8 mouse cellular contexts compared by ENCODE assay signal in genomic region chr2:30772581-30773312, GRCm38 (mm10). TPM values are rescaled to one million over a fixed set of nuclear protein-coding genes. Genes with fewer than 3 reads are reported as not detected.
DNase-seq lines count a peak whose midpoint lies in the region; ATAC-seq and TF ChIP-seq lines count a peak whose summit lies in the region.

No protein-coding gene starts in this region.

- no peak for TF ChIP-seq CTCF in MEL (IDR thresholded peaks at IDR 0.05 in 2 of 3, conservative IDR thresholded peaks at IDR 0.05 in 1 of 3; ENCODE audit: control insufficient read depth in 1 of 3, insufficient read depth in 1 of 3, low read depth in 2 of 3, low read length in 3 of 3, poor library complexity in 1 of 3, severe bottlenecking in 1 of 3)

- no peaks in the 10 kb centered on the region for H3K27me3 ChIP-seq in MEL (ENCODE audit: control insufficient read depth in 1 of 2, insufficient read depth in 2 of 2, low read length in 2 of 2)
- no peaks in the 10 kb centered on the region for H3K27me3 ChIP-seq in heart, embryonic 11.5 days (ENCODE audit: control insufficient read depth, insufficient read depth, low read length)
- no peaks in the 10 kb centered on the region for H3K27me3 ChIP-seq in kidney, embryonic 16.5 days (ENCODE audit: insufficient read depth, low read length)

- peak overlapping the region; percentile 67 for H3K9ac ChIP-seq in MEL (ENCODE audit: control insufficient read depth, low read depth, low read length, poor library complexity, severe bottlenecking)
- H3K9ac ChIP-seq in heart, embryonic 11.5 days (ENCODE audit: low read depth, low read length), result peak overlapping the region; percentile 68
- H3K9ac ChIP-seq in kidney, embryonic 16.5 days (replicated peaks; ENCODE audit: low read length), result peak overlapping the region; percentile 79

- WGBS in heart, embryonic 11.5 days (ENCODE audit: insufficient replicate concordance), result 27% methylated on average over 15 of the region's 15 CpGs
- 44% methylated on average over 15 of the region's 15 CpGs for WGBS in kidney, embryonic 16.5 days

- peak overlapping the region; percentile 68 for H3K4me2 ChIP-seq in heart, embryonic 11.5 days
- peak overlapping the region; percentile 89; the same call in 1 of the 2 replicates for H3K4me2 ChIP-seq in kidney, embryonic 16.5 days (replicated peaks; ENCODE audit: low read depth, low read length)

- peak; percentile 36 for ATAC-seq in heart, embryonic 11.5 days (replicated peaks; ENCODE audit: insufficient number of reproducible peaks, low FRiP score, low TSS enrichment)
- ATAC-seq in kidney, embryonic 16.5 days (ENCODE audit: low FRiP score, low TSS enrichment), result 0 out of 2 replicates have a peak, but pooled peaks have one; percentile 21
- ATAC-seq in megakaryocyte progenitor cell, adult 5-6 weeks (replicated peaks; ENCODE audit: poor library complexity), result 0 out of 2 replicates have a peak, but pooled peaks have one; percentile 11

- no peaks in the 10 kb centered on the region for H3K9me3 ChIP-seq in MEL (replicated peaks; ENCODE audit: insufficient read depth, low read length)
- H3K9me3 ChIP-seq in heart, embryonic 11.5 days (replicated peaks; ENCODE audit: control insufficient read depth, low read length), result no peaks in the 10 kb centered on the region
- H3K9me3 ChIP-seq in kidney, embryonic 16.5 days (ENCODE audit: low read length), result no peaks in the 10 kb centered on the region

- H3K4me3 ChIP-seq in MEL (ENCODE audit: control insufficient read depth in 1 of 2, insufficient read depth in 1 of 2, low read depth in 2 of 2, low read length in 2 of 2), result peak overlapping the region; percentile 30 to 32
- peak overlapping the region; percentile 41; the same call in 1 of the 2 replicates for H3K4me3 ChIP-seq in heart, embryonic 11.5 days (ENCODE audit: low read depth, low read length)
- no peak overlapping the region for H3K4me3 ChIP-seq in kidney, embryonic 16.5 days (ENCODE audit: low read length)

- H3K79me2 ChIP-seq in MEL (ENCODE audit: control insufficient read depth, insufficient read depth, low read length, poor library complexity), result peaks cover 2% of the 10 kb centered on the region; the same call in 1 of the 2 replicates

- no peak for TF ChIP-seq RAD21 in MEL (IDR thresholded peaks at IDR 0.05; ENCODE audit: low read depth, low read length)

- DNase-seq in MEL (ENCODE audit: low read depth, low spot score), result peak; percentile 92
- DNase-seq in c-Kit-positive CD71-positive TER-119-negative erythroid progenitor cells, embryonic 14.5 days (ENCODE audit: low read depth), result peak; percentile 62
- no peak for DNase-seq in cerebellum, adult 11 months
- DNase-seq in ovary, postnatal 14 days (ENCODE audit: low spot score), result no peak
- no peak for DNase-seq in right cerebral cortex, postnatal 4 days

- H3K36me3 ChIP-seq in MEL (ENCODE audit: control insufficient read depth in 1 of 2, insufficient read depth in 2 of 2, low read length in 2 of 2), result peaks cover 0 to 19% of the 10 kb centered on the region in 2 experiments; a peak in 2 of 4 replicates
- H3K36me3 ChIP-seq in heart, embryonic 11.5 days (ENCODE audit: control insufficient read depth, insufficient read depth, low read length), result no peaks in the 10 kb centered on the region
- H3K36me3 ChIP-seq in kidney, embryonic 16.5 days (ENCODE audit: insufficient read depth, low read length), result no peaks in the 10 kb centered on the region

- peak overlapping the region; percentile 93 for H3K27ac ChIP-seq in MEL (ENCODE audit: control insufficient read depth, low read depth, low read length)
- peak overlapping the region; percentile 96 for H3K27ac ChIP-seq in heart, embryonic 11.5 days (ENCODE audit: low read depth, low read length)
- peak overlapping the region; percentile 95 for H3K27ac ChIP-seq in kidney, embryonic 16.5 days (ENCODE audit: low read length)

- H3K4me1 ChIP-seq in MEL (ENCODE audit: control insufficient read depth in 1 of 2, insufficient read depth in 2 of 2, low read length in 2 of 2), result peaks cover 16 to 37% of the 10 kb centered on the region in 2 experiments
- peaks cover 29% of the 10 kb centered on the region for H3K4me1 ChIP-seq in heart, embryonic 11.5 days (ENCODE audit: control insufficient read depth, insufficient read depth, low read length)
- H3K4me1 ChIP-seq in kidney, embryonic 16.5 days (ENCODE audit: insufficient read depth, low read length), result peaks cover 33% of the 10 kb centered on the region

- TF ChIP-seq EP300 in MEL (IDR thresholded peaks at IDR 0.05; ENCODE audit: low read depth in 1 of 2, low read length in 2 of 2), result peak; percentile 27 to 58

- peak in 1 of 2 experiments; percentile 51; a peak in 1 of 4 replicates for TF ChIP-seq POLR2A in MEL (IDR thresholded peaks at IDR 0.05; ENCODE audit: control insufficient read depth in 1 of 2, insufficient read depth in 1 of 2, low read depth in 1 of 2, low read length in 2 of 2, poor library complexity in 1 of 2)

TF ChIP-seq in MEL, 35 proteins besides CTCF, POLR2A, EP300 and RAD21 (continues in another document):
- no peak for TF ChIP-seq UBTF (IDR thresholded peaks at IDR 0.05; ENCODE audit: borderline replicate concordance, insufficient read depth, low read depth, low read length)
- TF ChIP-seq GABPA (IDR thresholded peaks at IDR 0.05; ENCODE audit: low read depth, low read length), result peak; percentile 59; the same call in 1 of the 2 replicates
- TF ChIP-seq MXI1 (IDR thresholded peaks at IDR 0.05; ENCODE audit: low read depth, low read length), result 0 out of 2 replicates have a peak, but pooled peaks have one; percentile 4
- peak; percentile 70; the same call in 1 of the 2 replicates for TF ChIP-seq TCF12 (IDR thresholded peaks at IDR 0.05; ENCODE audit: low read depth, low read length)
- TF ChIP-seq KAT2A (conservative IDR thresholded peaks at IDR 0.05; ENCODE audit: low read depth, low read length), result no peak
- TF ChIP-seq MAX (IDR thresholded peaks at IDR 0.05; ENCODE audit: low read length), result 0 out of 2 replicates have a peak, but pooled peaks have one; percentile 32
- TF ChIP-seq HCFC1 (IDR thresholded peaks at IDR 0.05; ENCODE audit: low read depth, low read length), result 0 out of 2 replicates have a peak, but pooled peaks have one; percentile 28
- TF ChIP-seq RCOR1 (IDR thresholded peaks at IDR 0.05; ENCODE audit: low read depth, low read length), result 0 out of 2 replicates have a peak, but pooled peaks have one; percentile 38
- TF ChIP-seq TAL1 (IDR thresholded peaks at IDR 0.05; ENCODE audit: low read length), result peak; percentile 9; the same call in 1 of the 2 replicates
- no peak for TF ChIP-seq CHD2 (IDR thresholded peaks at IDR 0.05; ENCODE audit: low read length)
- peak; percentile 12; the same call in 1 of the 2 replicates for TF ChIP-seq USF1 (IDR thresholded peaks at IDR 0.05; ENCODE audit: low read depth, low read length)
- peak; percentile 53 for TF ChIP-seq TBP (IDR thresholded peaks at IDR 0.05; ENCODE audit: low read depth, low read length)
- no peak; the same call in 1 of the 2 replicates for TF ChIP-seq ELF1 (IDR thresholded peaks at IDR 0.05; ENCODE audit: low read depth, low read length)
- no peak for TF ChIP-seq USF2 (IDR thresholded peaks at IDR 0.05; ENCODE audit: borderline replicate concordance in 1 of 2, insufficient read depth in 1 of 2, low read depth in 1 of 2, low read length in 2 of 2)
- TF ChIP-seq MAZ (IDR thresholded peaks at IDR 0.05; ENCODE audit: low read depth, low read length), result peak; percentile 78; the same call in 1 of the 2 replicates
- peak; percentile 31; the same call in 1 of the 2 replicates for TF ChIP-seq SIN3A (IDR thresholded peaks at IDR 0.05; ENCODE audit: low read length)
- no peak for TF ChIP-seq BHLHE40 (IDR thresholded peaks at IDR 0.05; ENCODE audit: borderline replicate concordance, low read depth, low read length)
- no peak for TF ChIP-seq NRF1 (IDR thresholded peaks at IDR 0.05; ENCODE audit: insufficient read depth, low read depth, low read length, poor library complexity, severe bottlenecking)
- no peak for TF ChIP-seq GATA1 (IDR thresholded peaks at IDR 0.05; ENCODE audit: low read depth, low read length)
- no peak for TF ChIP-seq MYB (IDR thresholded peaks at IDR 0.05; ENCODE audit: low read depth, low read length)
- TF ChIP-seq E2F4 (IDR thresholded peaks at IDR 0.05; ENCODE audit: borderline replicate concordance, low read depth, low read length), result no peak
- TF ChIP-seq SMC3 (IDR thresholded peaks at IDR 0.05; ENCODE audit: low read depth, low read length), result no peak
- TF ChIP-seq ETS1 (IDR thresholded peaks at IDR 0.05; ENCODE audit: low read depth, low read length), result peak; percentile 73

RNA-seq across cellular contexts. Expression of gene 1700001O22Rik, which starts 30.7 kb away (rescaled TPM):
- total RNA-seq in MEL (2012; rRNA removed), result 0.50 TPM in 1 of 2 replicates, not detected in the other
- 1 to 10 TPM in 1 of 2 experiments, not detected in 1; 1.8 TPM for polyA plus RNA-seq in MEL (2012; ENCODE audit: insufficient read depth in 1 of 2, insufficient read length in 2 of 2, low read depth in 1 of 2, low replicate concordance in 2 of 2, missing spikeins in 1 of 2)
- 1.2 and 1.6 TPM in 2 replicates for polyA plus RNA-seq in heart, embryonic 11.5 days (2014; fragmentation: Nextera tagmentation; extraction: Ambion mirVana)
- polyA plus RNA-seq in kidney, embryonic 16.5 days (2015; fragmentation: Nextera tagmentation; extraction: Ambion mirVana), result 5.1 and 5.2 TPM in 2 replicates
- not detected in 2 replicates for total RNA-seq in megakaryocyte progenitor cell, adult 5-6 weeks (2015)
- total RNA-seq in megakaryocyte progenitor cell, adult 5-6 weeks (2017), result not detected in 2 replicates

RNA-seq across cellular contexts. Expression of gene Ntmt1, which starts 34.9 kb away (rescaled TPM):
- total RNA-seq in MEL (2012; rRNA removed), result 66.3 and 83.2 TPM in 2 replicates
- 10 to 100 TPM in 1 of 2 experiments, not detected in 1; 58.9 TPM for polyA plus RNA-seq in MEL (2012; ENCODE audit: insufficient read depth in 1 of 2, insufficient read length in 2 of 2, low read depth in 1 of 2, low replicate concordance in 2 of 2, missing spikeins in 1 of 2)
- polyA plus RNA-seq in heart, embryonic 11.5 days (2014; fragmentation: Nextera tagmentation; extraction: Ambion mirVana), result 82.6 and 87.5 TPM in 2 replicates
- polyA plus RNA-seq in kidney, embryonic 16.5 days (2015; fragmentation: Nextera tagmentation; extraction: Ambion mirVana), result 92.9 and 94.9 TPM in 2 replicates
- total RNA-seq in megakaryocyte progenitor cell, adult 5-6 weeks (2015), result 15.4 and 20.2 TPM in 2 replicates
- total RNA-seq in megakaryocyte progenitor cell, adult 5-6 weeks (2017), result 15.4 and 19.9 TPM in 2 replicates

RNA-seq across cellular contexts. Expression of gene Asb6, which starts 57.4 kb away (rescaled TPM):
- 38.5 and 50.1 TPM in 2 replicates for total RNA-seq in MEL (2012; rRNA removed)
- polyA plus RNA-seq in MEL (2012; ENCODE audit: insufficient read depth in 1 of 2, insufficient read length in 2 of 2, low read depth in 1 of 2, low replicate concordance in 2 of 2, missing spikeins in 1 of 2), result 10 to 100 TPM in 1 of 2 experiments, not detected in 1; 54.6 TPM
- polyA plus RNA-seq in heart, embryonic 11.5 days (2014; fragmentation: Nextera tagmentation; extraction: Ambion mirVana), result 20.2 and 22.8 TPM in 2 replicates
- 39.0 and 42.7 TPM in 2 replicates for polyA plus RNA-seq in kidney, embryonic 16.5 days (2015; fragmentation: Nextera tagmentation; extraction: Ambion mirVana)
- 8.2 and 11.0 TPM in 2 replicates for total RNA-seq in megakaryocyte progenitor cell, adult 5-6 weeks (2015)
- total RNA-seq in megakaryocyte progenitor cell, adult 5-6 weeks (2017), result 23.9 and 24.2 TPM in 2 replicates

Comparison
In these comparisons a context has a peak if more than half of its experiments do, and no peak if none do; other contexts are left out.
1. DNase-seq: peak in MEL (single experiment) and c-Kit-positive CD71-positive TER-119-negative erythroid progenitor cells, embryonic 14.5 days (single experiment); none in cerebellum, adult 11 months (single experiment), ovary, postnatal 14 days (single experiment) and right cerebral cortex, postnatal 4 days (single experiment).
2. Peak in every context shown above with its lines, with median percentiles within 50 percentile points of each other: H3K27ac ChIP-seq, H3K9ac ChIP-seq and ATAC-seq.